Mouse (Mus musculus) fibroblast of lung, adult 2 months (primary cell): ENCODE results near the gene Nr1d1.
"Not testable (repeated sequence)": the region's sequence is repeated elsewhere in the genome, so short reads cannot be mapped to it uniquely, and the experiment has no call there.

ENCODE experiments used
- DNase-seq: peaks from one replicate; pipeline ENCODE4 v3.0.0-alpha.2; 2011; ENCODE audit warnings: low read depth

Nr1d1 gene

DNA sequence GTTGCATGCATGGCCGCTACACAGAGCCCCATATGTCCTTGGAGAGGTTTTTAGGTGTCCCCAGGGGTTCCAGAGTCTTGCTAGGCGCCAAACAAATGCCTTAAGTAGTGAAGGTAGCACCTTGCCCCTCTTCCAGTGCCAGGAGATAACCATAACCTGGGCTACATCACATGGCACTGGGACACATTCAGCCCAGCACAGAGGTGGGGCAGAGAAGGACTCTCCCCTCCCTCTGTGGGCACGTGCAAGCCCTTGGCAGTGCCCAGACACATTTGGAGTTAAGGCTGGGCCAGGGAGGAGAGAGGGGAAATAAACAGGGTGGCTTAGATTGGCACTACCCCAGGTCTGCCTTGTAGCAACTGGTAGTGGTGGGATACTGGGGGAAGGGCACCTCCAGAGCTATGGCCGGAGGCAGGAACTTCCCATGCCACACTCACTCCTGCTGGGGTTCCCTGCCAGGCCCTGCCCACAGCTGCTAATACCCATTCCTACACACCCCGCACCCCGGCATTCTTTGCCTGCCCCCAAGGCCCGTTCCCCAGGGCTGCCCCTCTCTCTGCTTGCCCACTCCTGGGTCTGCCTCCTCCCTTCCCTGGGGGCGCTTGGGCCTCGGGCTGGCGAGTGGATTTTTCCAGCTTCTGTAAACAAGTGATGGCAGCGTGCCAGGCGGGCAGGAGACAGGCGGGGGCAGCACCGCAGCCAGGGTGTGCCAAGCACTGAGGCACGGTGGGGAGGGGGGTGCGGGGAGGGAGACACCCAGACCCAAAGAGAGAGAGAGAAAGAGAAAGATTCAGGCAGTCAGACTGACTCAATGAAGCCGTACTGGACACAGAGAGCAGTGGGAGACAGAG, 24.6 kb downstream of the Nr1d1 start:
- DNase-seq, result peak; percentile 78

DNA sequence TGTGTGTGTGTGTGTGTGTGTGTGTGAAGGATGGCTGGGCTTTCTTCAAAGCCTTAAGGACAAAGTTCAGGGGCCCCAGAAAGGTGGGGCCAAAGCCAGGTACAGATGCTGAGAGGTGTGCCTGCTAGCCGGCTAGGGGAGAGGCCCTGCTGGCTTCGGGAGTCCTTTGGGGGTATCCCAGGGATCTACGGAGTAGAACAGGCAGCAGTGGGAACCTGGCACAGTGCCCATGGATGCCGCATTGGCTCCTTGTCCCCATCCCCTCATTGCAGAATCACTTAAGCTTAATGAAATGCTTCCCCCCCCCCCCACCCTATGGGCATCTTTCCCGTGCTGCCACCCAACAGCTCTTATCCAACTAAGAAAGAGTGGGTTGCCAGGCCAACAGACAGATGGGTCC, 25.4 kb downstream of the Nr1d1 start:
- DNase-seq, result no peak

DNA sequence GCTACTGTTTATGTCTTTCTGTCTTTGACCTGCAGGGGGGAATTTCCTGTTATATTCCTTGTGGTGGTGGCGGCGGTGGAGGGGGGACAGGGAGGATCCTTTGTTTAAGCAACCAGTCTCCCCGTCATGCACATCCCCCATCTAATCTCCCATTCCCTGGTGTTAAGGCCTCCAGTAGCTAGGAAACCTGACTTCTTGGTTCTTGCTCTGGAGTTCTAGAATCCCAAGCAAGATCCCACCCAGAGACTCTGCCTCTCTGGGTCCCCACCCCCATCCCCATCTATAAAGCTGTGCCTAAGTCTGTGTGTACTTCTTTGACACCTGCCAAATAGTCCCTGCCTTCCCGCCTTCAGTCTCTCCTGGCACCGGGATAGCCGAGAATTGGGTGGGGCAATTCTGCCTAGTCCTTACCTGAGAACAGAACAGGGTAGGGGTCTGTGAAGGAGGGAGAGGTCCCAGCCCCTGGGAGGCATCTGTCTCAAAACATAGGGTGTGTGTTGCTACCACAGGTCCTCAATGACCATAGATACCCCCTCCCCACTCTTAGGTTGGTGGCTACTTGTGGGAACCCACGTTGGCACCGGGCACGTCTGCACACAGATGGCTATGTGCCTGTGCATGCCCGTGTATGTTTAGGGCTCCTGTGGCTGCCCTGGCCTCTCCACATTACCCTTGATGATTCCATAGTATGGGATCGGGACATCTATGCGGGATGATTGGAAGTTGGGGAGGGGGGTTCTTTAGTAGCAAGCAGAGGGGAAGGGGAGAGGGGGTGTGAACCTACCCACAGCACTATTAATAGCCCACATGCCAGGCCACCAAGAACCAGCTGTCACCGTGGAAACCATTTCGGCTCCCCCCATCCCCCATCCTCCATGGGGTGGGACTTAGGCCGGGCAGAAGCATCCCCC, 26.4 kb downstream of the Nr1d1 start:
- no peak for DNase-seq

DNA sequence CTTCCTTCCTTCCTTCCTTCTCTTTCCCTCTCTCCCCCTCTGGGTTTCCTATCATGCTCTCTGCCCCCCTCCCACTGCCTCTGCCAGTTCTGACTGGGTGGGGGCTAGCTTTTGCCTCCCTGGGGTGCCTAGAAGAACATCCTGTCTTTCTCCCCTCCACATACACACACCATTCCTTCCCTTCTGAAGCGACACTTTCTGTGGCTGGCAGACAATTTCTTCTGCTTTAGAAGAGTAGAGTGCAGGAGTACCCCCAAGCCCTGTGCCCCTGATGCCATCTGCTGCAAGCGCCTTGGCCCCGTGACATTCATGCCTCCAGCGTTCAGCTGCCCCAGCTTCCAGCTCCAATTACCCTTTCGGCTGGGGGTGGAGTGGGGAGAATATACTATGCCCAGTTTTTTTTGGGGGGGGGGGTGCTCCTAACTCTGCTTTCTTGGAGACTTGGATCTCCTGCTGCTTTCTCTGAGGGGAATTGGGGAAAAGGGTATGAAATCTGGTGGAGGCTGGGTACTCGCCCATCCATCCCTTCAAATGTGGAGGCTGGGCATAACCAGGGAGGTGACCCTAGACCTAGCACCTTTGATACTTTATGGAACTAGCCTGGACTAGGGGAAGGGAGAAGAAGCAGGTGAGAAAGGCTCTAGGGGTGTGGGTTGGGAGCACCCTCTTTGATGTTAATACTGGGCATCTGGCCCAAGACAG, 27.2 kb downstream of the Nr1d1 start:
- DNase-seq, result no peak

DNA sequence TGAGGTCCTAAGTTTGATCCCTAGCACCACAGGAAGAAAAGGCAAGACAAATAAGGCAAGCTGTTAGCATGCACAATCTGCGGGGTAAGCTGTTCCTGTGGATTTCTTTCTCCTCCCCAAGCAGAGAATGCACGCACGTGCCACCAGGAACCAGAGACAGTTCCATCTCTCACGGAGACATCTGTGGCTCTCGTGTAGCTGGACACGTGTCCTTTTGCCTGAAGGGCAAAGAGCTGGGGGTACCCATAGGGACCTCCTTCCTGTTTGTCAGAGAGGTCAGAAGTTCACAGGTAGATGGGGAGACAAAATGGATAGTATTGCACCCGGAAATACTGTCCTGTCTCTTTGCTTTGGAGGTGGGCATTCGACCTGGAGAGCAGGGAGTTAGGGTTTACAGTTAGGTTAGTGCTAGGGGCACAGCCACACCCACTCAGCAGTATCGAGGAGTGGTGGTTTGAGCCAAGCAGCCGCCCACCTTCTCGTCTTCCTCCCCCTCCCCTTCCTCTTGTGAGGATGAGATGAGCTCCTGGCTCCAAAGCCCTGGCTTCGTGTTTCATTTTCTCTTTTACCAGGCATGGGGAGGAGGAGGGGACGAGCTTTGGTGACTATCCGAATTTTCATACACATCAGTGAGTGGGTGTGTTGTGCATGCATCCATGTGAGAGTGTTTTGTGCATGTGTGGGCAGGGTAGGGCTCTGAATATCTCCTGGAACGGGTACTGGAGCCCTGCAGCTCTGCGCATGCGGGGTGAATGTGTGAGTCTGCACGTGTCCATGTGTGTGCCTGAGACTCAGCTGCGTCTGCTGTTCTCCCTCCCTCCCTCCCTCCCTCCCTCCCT, 28.1 kb downstream of the Nr1d1 start:
- DNase-seq, result peak; percentile 72

DNA sequence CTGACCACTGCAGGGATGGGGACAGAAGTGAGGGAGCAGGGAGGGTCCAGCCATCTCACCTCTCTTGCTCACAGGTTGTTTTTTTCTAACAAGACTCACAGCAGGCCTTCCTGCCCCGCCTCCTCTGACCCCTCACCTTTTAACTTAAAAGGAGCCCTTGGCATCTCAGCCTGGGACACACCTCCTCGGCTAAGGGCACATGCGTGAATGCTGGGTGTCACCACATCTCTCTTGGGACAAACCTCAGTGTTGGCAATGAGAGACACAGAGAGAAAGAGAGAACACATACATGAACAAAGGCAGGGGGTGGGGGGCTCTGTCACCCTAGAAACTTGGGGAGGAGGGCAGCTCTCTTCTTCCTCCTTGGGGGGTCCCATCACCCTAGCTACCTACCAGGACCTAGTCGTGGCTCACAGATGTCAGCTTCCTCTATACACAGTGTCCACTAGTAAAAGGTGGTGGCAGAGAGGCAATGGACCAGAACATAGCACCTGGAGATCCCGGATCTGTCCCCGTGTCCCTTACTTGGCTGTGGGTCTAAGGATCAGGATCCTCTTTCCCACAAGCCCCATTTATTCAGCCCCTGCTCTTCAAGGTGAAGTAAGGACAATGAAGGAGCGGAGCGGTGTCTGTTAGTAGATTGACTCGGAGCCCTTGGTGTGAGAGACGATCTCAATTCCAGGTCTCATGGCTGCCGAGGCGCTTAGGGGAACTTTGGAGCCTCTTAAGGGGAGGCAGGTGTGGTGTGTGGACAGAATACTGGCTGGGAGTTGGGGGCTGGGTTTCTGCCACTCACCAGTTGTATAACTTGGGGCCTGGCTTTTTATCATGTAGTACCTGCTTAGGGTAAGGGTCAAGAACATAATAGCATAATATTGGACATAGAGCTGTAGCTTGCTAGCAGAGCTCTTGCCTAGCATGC, 28.9 kb downstream of the Nr1d1 start:
- no peak for DNase-seq

DNA sequence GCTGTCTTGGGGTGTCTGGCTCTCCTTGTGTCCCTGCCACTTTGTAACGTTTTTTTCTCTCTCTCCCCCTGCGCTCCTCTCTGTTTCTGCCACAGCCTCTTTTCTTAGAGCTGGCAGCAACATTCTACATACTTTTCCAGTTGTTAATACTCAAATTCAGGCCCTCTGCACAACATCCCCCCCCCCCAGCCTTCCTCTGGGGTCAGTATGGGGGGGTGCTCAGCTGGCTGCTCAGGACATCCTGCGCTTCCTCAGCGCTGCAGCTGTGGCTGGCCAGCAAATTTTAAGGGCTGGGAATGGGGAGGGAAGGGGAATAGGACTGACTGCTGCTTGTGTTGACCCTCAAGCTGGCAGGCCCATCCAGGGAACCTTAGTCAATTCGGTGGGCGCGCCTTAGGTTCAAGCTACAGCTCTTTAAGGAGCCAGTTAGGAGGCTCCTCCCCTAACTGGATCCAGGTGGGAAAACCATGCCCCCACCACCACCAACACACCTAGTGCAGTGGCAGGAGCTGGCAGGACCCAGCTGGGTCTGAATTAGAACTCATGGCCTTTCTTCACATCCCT, 30.6 kb downstream of the Nr1d1 start:
- DNase-seq, result no peak

DNA sequence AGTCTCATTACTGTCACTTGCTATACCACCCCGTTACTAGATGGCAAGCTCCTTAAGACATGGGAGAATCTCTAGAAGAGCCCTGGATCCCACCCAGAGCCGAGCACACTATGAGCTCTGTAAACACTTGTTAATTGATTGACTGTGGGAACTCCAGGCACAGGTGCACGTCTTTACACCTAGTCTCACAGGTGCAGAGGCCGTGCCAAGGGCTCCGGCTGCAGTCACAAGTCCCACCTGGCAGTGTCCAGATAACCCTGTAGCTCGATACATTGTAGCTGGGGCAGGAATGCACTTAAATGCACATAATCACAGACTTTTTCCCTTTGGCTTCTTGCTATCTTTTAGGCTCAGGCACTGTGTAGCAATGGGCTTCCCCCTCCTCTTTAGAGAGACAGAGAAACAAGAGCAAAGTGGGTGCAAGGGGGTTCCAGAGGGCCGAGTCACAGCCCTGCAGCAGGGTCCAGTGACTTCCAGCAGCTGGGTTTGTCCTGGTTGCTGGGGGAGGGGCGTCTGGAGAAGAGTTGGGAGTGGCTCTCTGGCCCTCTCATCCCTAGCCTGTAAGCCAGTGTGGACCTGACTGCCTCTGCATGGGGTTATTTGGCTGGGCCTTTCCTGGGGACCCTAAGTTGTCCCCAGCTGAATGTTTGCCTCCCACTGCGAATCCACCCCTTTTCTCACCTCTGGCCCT, 31.3 kb downstream of the Nr1d1 start:
- no peak for DNase-seq

DNA sequence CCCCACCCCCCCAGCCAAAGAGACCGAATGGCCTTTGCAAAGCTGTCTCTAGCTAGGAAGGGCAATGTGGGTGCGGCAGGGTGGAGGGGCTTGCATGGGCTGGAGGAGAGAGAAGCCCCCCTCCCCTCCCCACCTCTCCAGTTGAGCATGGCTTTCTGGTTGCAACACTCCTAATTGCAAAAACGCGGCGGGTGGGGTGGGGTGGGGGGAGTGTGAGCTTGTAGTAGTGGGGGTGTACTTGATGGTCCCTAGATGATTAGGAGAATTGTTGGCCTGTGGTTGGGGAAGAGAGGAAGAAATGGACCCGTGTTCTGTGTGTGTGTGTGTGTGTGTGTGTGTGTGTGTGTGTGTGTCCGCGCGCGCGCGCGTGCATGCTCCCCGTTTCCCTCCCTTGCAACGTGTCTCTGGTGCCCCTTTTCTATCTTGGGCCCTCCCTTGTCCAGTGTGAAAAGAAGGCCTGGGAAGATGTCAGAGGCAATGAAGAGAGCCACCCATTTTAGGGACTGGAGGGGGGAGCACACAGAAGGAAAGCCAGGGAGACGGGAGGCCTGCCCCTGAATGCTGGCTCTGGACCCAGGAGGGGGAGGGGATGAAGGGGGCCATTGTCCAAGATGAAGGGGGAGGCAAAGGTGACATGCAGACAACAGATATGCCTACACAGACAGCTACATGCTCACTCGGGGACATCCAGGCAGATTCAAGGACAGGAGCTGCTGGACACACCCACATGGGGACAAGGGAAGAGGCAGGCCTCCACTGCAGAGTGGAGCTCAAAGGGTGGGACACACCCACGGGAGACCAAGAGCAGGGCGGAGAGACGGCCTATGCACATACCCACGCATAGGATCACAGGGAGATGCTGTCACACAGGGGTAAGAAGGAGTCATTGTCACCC, 32.5 kb downstream of the Nr1d1 start:
- DNase-seq, result no peak

DNA sequence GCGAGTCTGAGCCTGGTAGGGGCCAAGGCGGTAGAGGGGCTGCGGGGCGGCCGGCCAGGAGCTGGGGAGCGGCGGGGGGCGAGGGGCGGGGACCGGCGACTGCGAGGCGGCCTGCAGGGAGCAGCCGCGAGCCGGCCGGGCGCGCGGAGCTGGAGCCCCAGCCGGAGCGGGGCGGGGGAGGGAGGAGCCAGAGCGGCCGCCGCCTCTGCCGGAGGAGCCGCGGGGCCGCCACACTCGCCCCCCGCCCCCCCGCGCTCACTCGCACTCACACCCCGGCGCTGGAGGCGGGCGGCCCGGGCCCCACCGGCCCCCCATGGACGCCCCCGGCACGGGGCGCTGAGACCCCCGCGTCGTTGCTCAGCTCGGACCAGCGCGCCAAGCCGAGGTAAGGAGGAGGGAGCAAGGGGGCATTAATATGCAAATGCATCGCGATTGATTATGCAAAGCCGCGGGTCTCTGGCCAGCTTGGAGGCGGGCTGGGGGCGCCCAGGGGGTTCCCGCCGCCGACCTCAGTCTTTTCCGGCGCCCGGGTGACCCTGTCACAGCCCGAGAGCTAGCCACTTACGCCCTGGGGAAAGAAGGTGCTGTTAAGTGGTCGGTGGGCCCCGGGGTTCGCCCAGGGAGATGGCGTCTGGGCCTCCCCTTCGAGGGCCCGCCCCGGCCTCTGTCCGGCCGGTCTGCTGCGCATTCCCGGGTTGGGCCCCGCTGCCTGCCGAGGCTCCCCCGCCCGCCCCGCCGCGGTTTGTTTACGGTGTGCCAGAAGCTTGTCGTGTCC, 33.3 kb downstream of the Nr1d1 start:
- no peak for DNase-seq

DNA sequence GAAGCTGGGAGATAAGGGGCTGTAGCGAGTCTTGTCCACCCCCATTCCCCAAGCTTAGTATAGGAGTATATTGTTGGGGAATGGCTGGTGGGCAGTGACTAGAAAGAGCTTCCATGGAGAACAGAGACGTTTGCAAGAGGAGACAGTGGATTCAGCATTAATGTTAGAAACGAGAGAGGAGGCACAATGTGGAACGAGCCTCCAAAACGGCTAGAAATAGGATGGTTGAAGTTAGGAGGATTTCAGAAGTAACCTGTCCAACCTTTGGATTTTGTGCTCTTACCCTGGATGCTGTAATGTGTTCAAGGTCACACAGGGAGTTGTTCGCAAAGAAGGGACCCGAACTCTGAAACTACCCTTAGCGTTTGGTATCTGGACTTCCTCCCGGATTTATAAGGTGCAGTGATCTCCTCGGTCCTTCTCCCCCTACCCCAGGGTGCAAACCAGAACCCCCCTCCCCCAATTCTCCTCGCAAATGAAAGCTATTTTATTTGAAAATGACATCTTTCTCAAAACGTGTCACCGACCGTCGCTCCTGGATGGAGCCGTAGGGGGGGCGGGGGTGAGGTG, 34.0 kb downstream of the Nr1d1 start:
- no peak for DNase-seq

DNA sequence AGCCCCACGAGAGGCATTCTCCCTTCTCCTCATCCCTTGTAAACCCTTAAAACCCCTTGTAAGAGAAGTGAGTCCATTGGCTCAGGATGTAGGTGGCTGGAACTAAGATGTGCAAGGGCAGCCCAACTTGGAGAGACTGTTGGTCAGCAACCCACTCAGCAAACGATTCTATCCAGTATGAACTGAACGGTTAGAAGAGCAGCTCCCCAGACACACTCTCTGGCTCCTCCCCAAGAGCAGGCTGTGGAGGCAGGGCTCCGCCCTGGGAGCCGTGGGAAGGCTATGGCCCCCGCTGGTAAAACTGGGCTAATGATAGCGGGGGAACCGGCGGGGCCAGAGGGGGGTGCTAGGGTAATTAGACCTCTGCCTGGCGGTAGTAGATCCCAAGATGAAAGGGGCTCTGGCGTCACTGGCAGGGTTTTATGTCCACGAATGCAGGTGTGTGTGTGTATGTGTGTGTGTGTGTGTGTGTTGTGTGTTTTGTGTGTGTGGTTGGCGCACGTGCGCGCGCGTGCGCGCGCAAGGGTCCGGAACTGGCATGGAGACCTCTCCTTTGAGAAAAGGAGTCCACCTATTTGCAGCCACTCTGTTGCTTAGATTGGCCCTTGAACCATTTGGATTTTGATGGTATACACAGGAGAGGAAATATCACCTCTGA, 34.6 kb downstream of the Nr1d1 start, which contains the start of gene Thra:
Gene Thra, plus strand, starts transcription at position 246 of the 658 bp plus-strand sequence.
- no peak for DNase-seq

DNA sequence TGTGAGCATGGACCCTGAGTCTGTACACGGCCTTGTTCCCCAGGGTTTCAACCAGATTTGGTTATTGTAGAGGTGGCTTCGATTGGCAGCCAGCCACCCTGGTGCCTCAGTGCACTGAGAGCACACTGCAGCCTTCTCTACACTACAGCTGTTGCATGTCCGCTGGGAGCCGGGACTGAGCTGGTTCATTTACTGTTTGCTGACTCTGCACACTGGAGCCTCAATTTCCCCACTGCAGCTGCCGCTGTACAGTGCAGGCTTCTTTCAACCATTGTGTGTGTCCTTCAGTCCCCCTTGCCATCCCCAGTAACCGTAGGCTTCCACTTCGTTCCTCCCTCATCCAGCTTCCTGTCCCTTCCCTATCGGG, 35.1 kb downstream of the Nr1d1 start:
- no peak for DNase-seq

DNA sequence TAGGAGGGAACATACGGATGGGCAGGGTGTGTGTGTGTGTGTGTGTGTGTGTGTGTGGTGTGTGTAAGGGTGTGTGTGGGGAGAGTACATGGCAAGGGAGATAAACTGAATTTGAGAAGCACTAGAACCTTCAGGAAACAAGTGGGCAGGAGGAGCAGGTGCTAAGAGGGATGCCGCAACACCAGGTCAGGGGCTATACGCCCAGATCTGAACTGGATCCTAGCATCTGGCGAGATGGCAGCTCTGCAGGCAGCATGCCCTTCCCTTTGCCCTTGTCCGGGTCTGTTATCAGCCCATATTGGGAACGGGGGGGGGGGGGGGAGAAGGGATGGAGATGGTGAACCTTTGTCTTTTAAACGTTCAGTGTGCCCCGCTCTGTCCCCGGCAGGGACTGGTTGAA, 36.2 kb downstream of the Nr1d1 start:
- DNase-seq, result no peak

DNA sequence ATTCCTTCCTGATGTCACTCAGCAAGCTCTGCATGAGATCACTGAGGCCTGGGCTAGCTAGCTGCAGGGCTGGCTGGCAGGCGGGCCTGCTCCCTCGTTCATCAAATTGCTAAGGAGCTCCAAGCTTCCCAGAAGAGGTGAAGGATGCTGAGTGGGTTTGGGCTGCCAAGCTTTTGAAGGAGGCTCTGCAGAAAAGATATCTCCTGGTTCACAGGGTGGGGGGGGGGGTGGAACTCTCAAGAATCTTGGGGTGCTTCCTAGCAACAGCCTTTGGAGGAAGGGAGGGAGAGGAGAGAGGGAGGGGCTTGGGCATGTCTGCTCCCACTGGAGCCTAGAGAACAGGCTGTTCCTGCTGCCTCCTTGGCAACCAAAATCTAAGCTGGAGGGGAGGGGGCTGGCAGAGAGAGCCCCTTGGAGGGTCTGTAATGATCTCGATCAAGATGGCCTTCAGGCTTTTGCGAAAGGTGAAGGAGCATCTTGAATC, 36.7 kb downstream of the Nr1d1 start:
- no peak for DNase-seq

DNA sequence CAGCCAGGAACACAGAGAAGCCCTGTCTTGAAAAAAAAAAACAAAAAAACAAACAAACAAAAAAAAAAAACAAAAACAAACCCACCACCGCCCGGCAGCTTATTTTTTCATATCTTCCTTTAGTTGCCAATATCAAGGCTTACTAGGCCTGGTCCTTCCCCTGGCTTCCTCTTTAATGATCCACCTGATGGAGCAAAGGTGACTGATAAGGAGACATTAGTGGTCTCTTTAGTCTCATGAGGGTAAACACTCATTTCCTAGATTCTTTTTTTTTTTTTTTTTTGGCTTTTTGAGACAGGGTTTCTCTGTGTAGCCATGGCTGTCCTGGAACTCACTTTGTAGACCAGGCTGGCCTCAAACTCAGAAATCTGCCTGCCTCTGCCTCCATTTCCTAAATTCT, 37.9 kb downstream of the Nr1d1 start:
- not testable (repeated sequence) for DNase-seq

DNA sequence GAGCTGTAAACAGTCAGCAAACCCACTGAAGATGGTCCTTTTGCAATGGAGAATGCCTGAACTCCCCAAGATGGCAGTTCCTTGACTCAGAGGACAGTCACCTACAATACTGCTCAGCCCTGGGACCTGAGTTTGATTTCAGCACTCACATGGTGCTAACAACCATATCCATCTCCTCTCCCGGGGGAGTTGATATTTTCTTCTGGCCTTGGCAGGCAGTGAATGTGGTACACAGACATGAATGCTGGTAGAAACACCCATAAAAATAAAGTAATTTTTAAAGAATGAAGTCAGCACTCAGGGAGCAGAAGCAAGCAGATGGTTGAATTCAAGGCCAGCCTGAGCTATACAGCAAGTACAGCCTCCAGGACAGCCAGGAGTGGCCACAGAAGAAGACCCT, 39.0 kb downstream of the Nr1d1 start:
- no peak for DNase-seq
